Mouse (Mus musculus): Measurements from ENCODE around the gene D6Wsu163e. TPM values are rescaled to one million over a fixed set of nuclear protein-coding genes. Genes with fewer than 3 reads are reported as not detected.

Gene D6Wsu163e
- total and polyA plus RNA-seq, 3 experiments = 18.7 to 42.0 (median 31.1) TPM

GRCm38 (mm10) chr6:126961371-126962018, 21.7 kb downstream of the D6Wsu163e start:
- no peaks in the 10 kb centered on the region for H3K4me1 ChIP-seq (ENCODE audit: control insufficient read depth in 1 of 2, insufficient read depth in 2 of 2)
- in situ Hi-C loops (cut with MboI; ENCODE audit: low pct_ligation_motif_present, low pct_unique_long_range_greater_than_20kb, low sequenced_read_pairs) = loop anchor here (10.0 kb wide), 1 partner anchor 143 kb away; the partner anchor contains the start of gene Tigar
- H3K4me2 ChIP-seq (ENCODE audit: insufficient read depth, low read depth, poor library complexity, severe bottlenecking) = no peak overlapping the region
- H3K27me3 ChIP-seq (replicated peaks) = no peaks in the 10 kb centered on the region
- TF ChIP-seq MYC (IDR thresholded peaks at IDR 0.05; ENCODE audit: low read depth, low read length) (no peak), POLR2A (IDR thresholded peaks at IDR 0.05; ENCODE audit: low read depth, low read length) (no peak), MAX (IDR thresholded peaks at IDR 0.05; ENCODE audit: low read length) (no peak), MAZ (IDR thresholded peaks at IDR 0.05; ENCODE audit: low read depth, low read length) (no peak), ZC3H11A (IDR thresholded peaks at IDR 0.05; ENCODE audit: low read depth, low read length) (no peak), JUN (IDR thresholded peaks at IDR 0.05; ENCODE audit: insufficient read depth, low read depth, low read length) (no peak)
- no peak for DNase-seq (ENCODE audit: extremely low read depth)
- H3K9ac ChIP-seq (ENCODE audit: insufficient read depth, low read depth) = no peak overlapping the region
- H3K27ac ChIP-seq (ENCODE audit: insufficient read depth, low read depth) = no peak overlapping the region
- H3K36me3 ChIP-seq (replicated peaks in 1 of 2; ENCODE audit: control insufficient read depth in 1 of 2, insufficient read depth in 1 of 2, low read length in 1 of 2) = peaks cover 37 to 66% of the 10 kb centered on the region in 2 experiments
- H3K9me3 ChIP-seq (replicated peaks; ENCODE audit: low read length) = no peaks in the 10 kb centered on the region
- dilution Hi-C loops (cut with MboI; ENCODE audit: extremely low pct_ligation_motif_present, extremely low pct_unique_long_range_greater_than_20kb, low sequenced_read_pairs) = no loop called here
- no peak overlapping the region for H3K4me3 ChIP-seq (replicated peaks in 1 of 3; ENCODE audit: low read depth in 2 of 3, low read length in 2 of 3, poor library complexity in 1 of 3)
- H3K79me2 ChIP-seq (replicated peaks; ENCODE audit: control insufficient read depth, extremely low read depth, insufficient read depth, poor library complexity, severe bottlenecking) = no peaks in the 10 kb centered on the region

- Histone ChIP-seq H3K9me3 (replicated peaks; ENCODE audit: low read length) (no peaks in the 10 kb centered on the region), H3K9ac (ENCODE audit: insufficient read depth, low read depth) (no peak overlapping the region), H3K4me3 (replicated peaks in 1 of 3; ENCODE audit: low read depth in 2 of 3, low read length in 2 of 3, poor library complexity in 1 of 3) (no peak overlapping the region), H3K36me3 (replicated peaks in 1 of 2; ENCODE audit: control insufficient read depth in 1 of 2, insufficient read depth in 1 of 2, low read length in 1 of 2) (peaks cover 31 to 64% of the 10 kb centered on the region in 2 experiments), H3K4me2 (ENCODE audit: insufficient read depth, low read depth, poor library complexity, severe bottlenecking) (no peak overlapping the region), H3K4me1 (ENCODE audit: control insufficient read depth in 1 of 2, insufficient read depth in 2 of 2) (no peaks in the 10 kb centered on the region), H3K79me2 (replicated peaks; ENCODE audit: control insufficient read depth, extremely low read depth, insufficient read depth, poor library complexity, severe bottlenecking) (no peaks in the 10 kb centered on the region), H3K27me3 (replicated peaks) (no peaks in the 10 kb centered on the region), H3K27ac (ENCODE audit: insufficient read depth, low read depth) (no peak overlapping the region)
- dilution Hi-C loops (cut with MboI; ENCODE audit: extremely low pct_ligation_motif_present, extremely low pct_unique_long_range_greater_than_20kb, low sequenced_read_pairs) = no loop called here
- DNase-seq (ENCODE audit: extremely low read depth) = no peak
- in situ Hi-C loops (cut with MboI; ENCODE audit: low pct_ligation_motif_present, low pct_unique_long_range_greater_than_20kb, low sequenced_read_pairs) = loop anchor here (10.0 kb wide), 1 partner anchor 142 kb away; the partner anchor contains the start of gene Tigar
- no peak for TF ChIP-seq BHLHE40 (IDR thresholded peaks at IDR 0.05; ENCODE audit: low read depth, low read length)
- TF ChIP-seq CTCF (conservative IDR thresholded peaks at IDR 0.05 in 1 of 2, IDR thresholded peaks at IDR 0.05 in 1 of 2; ENCODE audit: low read depth in 2 of 2, low read length in 2 of 2) = no peak
- TF ChIP-seq TCF12 (IDR thresholded peaks at IDR 0.05; ENCODE audit: low read depth, low read length) = no peak
- TF ChIP-seq UBTF (IDR thresholded peaks at IDR 0.05; ENCODE audit: low read depth, low read length) = no peak
- TF ChIP-seq SIN3A (IDR thresholded peaks at IDR 0.05; ENCODE audit: low read length) = no peak
- TF ChIP-seq GABPA (IDR thresholded peaks at IDR 0.05; ENCODE audit: insufficient replicate concordance, low read depth, low read length) = no peak
- no peak for TF ChIP-seq RAD21 (IDR thresholded peaks at IDR 0.05; ENCODE audit: low read depth, low read length)
- no peak for TF ChIP-seq HCFC1 (IDR thresholded peaks at IDR 0.05; ENCODE audit: low read depth, low read length)
- no peak for TF ChIP-seq MAFK (IDR thresholded peaks at IDR 0.05; ENCODE audit: insufficient replicate concordance, low read length)
- TF ChIP-seq ZKSCAN1 (IDR thresholded peaks at IDR 0.05; ENCODE audit: borderline replicate concordance, low read depth, low read length) = no peak
- no peak for TF ChIP-seq MXI1 (IDR thresholded peaks at IDR 0.05; ENCODE audit: low read depth, low read length)
- no peak for TF ChIP-seq MAZ (IDR thresholded peaks at IDR 0.05; ENCODE audit: low read depth, low read length)
- TF ChIP-seq ZNF384 (IDR thresholded peaks at IDR 0.05; ENCODE audit: low read depth, low read length) = no peak
- TF ChIP-seq ZMIZ1 (IDR thresholded peaks at IDR 0.05; ENCODE audit: low read depth, low read length) = no peak
- TF ChIP-seq JUN (IDR thresholded peaks at IDR 0.05; ENCODE audit: insufficient read depth, low read depth, low read length) = no peak
- TF ChIP-seq CHD2 (IDR thresholded peaks at IDR 0.05; ENCODE audit: low read length) = no peak
- no peak for TF ChIP-seq TBP (conservative IDR thresholded peaks at IDR 0.05; ENCODE audit: low read depth, low read length)
- TF ChIP-seq CHD1 (IDR thresholded peaks at IDR 0.05; ENCODE audit: low read depth, low read length) = no peak
- no peak for TF ChIP-seq MYC (IDR thresholded peaks at IDR 0.05; ENCODE audit: low read depth, low read length)
These were observed 22.9 kb downstream of the D6Wsu163e start for GRCm38 (mm10) chr6:126962709-126963108.
